In the genomic region with DNA sequence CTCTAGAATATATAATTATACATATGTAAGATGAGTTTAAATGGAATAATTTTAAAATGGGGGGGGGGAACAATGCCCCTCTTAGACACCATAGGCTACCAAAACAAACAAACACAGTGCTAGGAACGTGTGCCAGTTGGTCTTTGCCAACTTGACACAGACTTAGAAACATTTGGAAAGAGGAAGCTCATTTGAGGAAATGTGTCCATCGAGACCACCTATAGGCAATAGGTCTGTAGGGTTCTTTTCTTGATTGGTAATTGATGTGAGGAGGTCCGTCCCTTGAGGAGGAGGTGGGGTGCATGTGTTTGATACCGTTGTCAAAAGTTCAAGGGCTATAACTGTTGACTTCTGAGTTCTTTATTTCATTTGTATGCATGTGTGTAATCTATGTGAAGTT, we compare ENCODE assay signal across 16 mouse cellular contexts.
"Had no signal": no experiment of that assay in that cellular context is flagged by ENCODE, and none has a peak within 500 bp of the region (broad histone marks: within the 10 kb centered on the region; RNA-seq: fewer than 3 reads in every experiment).

No protein-coding gene starts in this region.

- H3K9ac ChIP-seq: neural tube, embryonic 13.5 days; neural tube, embryonic 15.5 days; stomach, embryonic 15.5 days had no signal

- H3K27me3 ChIP-seq: neural tube, embryonic 13.5 days; neural tube, embryonic 15.5 days; stomach, embryonic 15.5 days had no signal

- H3K4me3 ChIP-seq: neural tube, embryonic 13.5 days; neural tube, embryonic 15.5 days; stomach, embryonic 15.5 days had no signal

- H3K4me1 ChIP-seq: stomach, embryonic 15.5 days had no signal

- H3K36me3 ChIP-seq: neural tube, embryonic 13.5 days; neural tube, embryonic 15.5 days; stomach, embryonic 15.5 days had no signal

- H3K27ac ChIP-seq: neural tube, embryonic 13.5 days; neural tube, embryonic 15.5 days; stomach, embryonic 15.5 days; stomach, postnatal 0 days had no signal

- DNase-seq: retina, postnatal 1 day; right cerebral cortex, adult 18-20 months; right cerebral cortex, postnatal 14 days; right cerebral cortex, postnatal 25 days; right cerebral cortex, postnatal 4 days; spleen, adult 18-20 months; thymus, adult 18-20 months; thymus, adult 2 months; thymus, postnatal 14 days; thymus, postnatal 25 days; thymus, postnatal 36 days; thymus, postnatal 4 days had no signal
